Comparison of ENCODE assay signal across 14 mouse cellular contexts in the genomic region with DNA sequence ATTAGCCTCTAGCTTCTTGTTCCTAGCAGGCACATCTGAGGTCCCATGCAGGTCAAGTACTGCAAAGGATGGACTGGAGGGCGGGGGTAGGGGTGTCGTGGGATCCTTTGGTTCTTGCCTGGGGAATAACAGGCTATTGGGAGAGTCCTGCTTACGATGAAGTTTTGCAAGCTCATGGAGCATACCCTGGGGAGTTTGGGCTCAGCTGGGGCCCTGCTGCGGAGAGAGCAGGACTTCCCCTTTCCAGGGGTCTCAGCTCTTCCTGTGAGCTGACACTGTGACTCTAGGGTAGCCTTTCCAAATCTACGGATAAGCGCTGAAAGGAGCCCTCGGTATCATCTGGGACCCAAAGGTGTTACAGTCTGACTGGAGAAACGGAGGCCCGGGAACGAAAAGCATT.
"Had no signal": no experiment of that assay in that cellular context is flagged by ENCODE, and none has a peak within 500 bp of the region (broad histone marks: within the 10 kb centered on the region; RNA-seq: fewer than 3 reads in every experiment).

No protein-coding gene starts in this region.

- ATAC-seq: intestine, postnatal 0 days had no signal

- H3K4me3 ChIP-seq: kidney, embryonic 15.5 days; left cerebral cortex, adult 2 months; liver, embryonic 13.5 days had no signal

- H3K4me2 ChIP-seq: kidney, embryonic 15.5 days; liver, embryonic 13.5 days; midbrain, embryonic 11.5 days had no signal

- H3K36me3 ChIP-seq: kidney, embryonic 15.5 days had no signal

- H3K27me3 ChIP-seq: kidney, embryonic 15.5 days had no signal

- H3K27ac ChIP-seq: kidney, embryonic 15.5 days; left cerebral cortex, adult 2 months; liver, embryonic 13.5 days had no signal

- DNase-seq: kidney, adult 8-10 months; kidney, postnatal 10 days; kidney, postnatal 36 days; layer of hippocampus, postnatal 36 days; liver, embryonic 13.5 days; lung, adult 2 months; midbrain, embryonic 14.5 days; thymus, adult 2 months; thymus, postnatal 14 days; thymus, postnatal 4 days had no signal

- H3K9ac ChIP-seq: kidney, embryonic 15.5 days; liver, embryonic 13.5 days had no signal

- H3K9me3 ChIP-seq: kidney, embryonic 15.5 days; liver, embryonic 13.5 days had no signal
